Mouse (Mus musculus) spleen, adult 2 months (tissue): Measurements from ENCODE around the gene Shkbp1. TPM values are rescaled to one million over a fixed set of nuclear protein-coding genes. Genes with fewer than 3 reads are reported as not detected.

ENCODE experiments used
- DNase-seq, 2 experiments: peaks; one replicate each; pipeline versions ENCODE4 v3.0.0 to v3.0.0-alpha.2; 2012 to 2021; ENCODE audit warnings: low spot score in 2 of 2, low read depth in 1 of 2
- H3K27ac ChIP-seq: fragments of 200-500 bp; 2 replicates; pipeline ENCODE4 v1.5.1; 2012; ENCODE audit warnings: low read length, inconsistent platforms; ENCODE audit not compliant: insufficient read depth
- H3K27me3 ChIP-seq: fragments of 200-500 bp; 2 replicates; pipeline ENCODE4 v1.6.1; 2012; ENCODE audit warnings: mild to moderate bottlenecking, moderate library complexity, low read length, inconsistent platforms; ENCODE audit not compliant: control insufficient read depth, insufficient read depth
- H3K36me3 ChIP-seq: fragments of 200-500 bp; 2 replicates; pipeline ENCODE4 v1.6.1; 2012; ENCODE audit warnings: mild to moderate bottlenecking, low read length, inconsistent platforms; ENCODE audit not compliant: control insufficient read depth, insufficient read depth
- H3K4me1 ChIP-seq: fragments of 200-500 bp; 2 replicates; pipeline ENCODE4 v1.6.1; 2011; ENCODE audit warnings: inconsistent platforms; ENCODE audit not compliant: control insufficient read depth, insufficient read depth, insufficient read length
- H3K4me3 ChIP-seq: fragments of 200-500 bp; 2 replicates; pipeline ENCODE4 v1.5.1; 2011; ENCODE audit warnings: mild to moderate bottlenecking, inconsistent platforms; ENCODE audit not compliant: insufficient read depth, insufficient read length; ENCODE audit errors: extremely low read depth
- CTCF ChIP-seq: fragments of 200-500 bp; IDR thresholded peaks from 2 replicates; pipeline ENCODE4 v1.5.1; 2011; ENCODE audit warnings: mild to moderate bottlenecking, inconsistent platforms; ENCODE audit not compliant: insufficient read depth, insufficient read length, insufficient replicate concordance; ENCODE audit errors: extremely low read depth
- POLR2A ChIP-seq: fragments of 200-500 bp; IDR thresholded peaks from 2 replicates; pipeline ENCODE4 v1.6.1; 2011; ENCODE audit warnings: low read depth, low read length, inconsistent platforms
- WGBS: fragments of 180-500 bp; shearing (Covaris S2); methylation state at CpG from one replicate; pipeline ENCODE4 v1.1.7; 2018; 5-methylcytosine and 5-hydroxymethylcytosine counted together
- polyA plus RNA-seq: library from polyadenylated mRNA; depleted of rRNA; stranded (reverse); fragments of >200 nt; gene quantifications from 2 replicates; pipeline ENCODE4 v1.2.3, GENCODE M21; 2012

The Shkbp1 gene
- polyA plus RNA-seq, 1 experiment: 130 TPM

DNA sequence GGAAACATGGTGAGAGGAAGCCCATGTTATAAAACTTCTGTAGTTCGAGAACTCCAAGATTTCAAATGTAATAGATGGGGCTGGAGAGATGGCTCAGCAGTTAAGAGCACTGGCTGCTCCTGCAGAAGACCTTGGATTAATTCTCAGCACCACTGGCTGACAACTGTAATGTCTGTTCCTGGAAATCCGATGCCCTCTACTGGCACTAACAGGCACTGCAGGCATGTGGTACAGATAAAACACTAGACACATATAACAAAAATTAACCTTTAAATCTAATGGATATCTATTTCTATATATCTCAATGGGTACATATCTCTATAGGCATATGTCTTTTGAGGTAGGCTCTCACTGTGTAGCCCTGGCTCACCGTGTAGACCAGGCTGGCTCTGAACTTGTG lies 41.4 kb downstream of the Shkbp1 start:
- DNase-seq: no peak
- H3K36me3 ChIP-seq: no peaks in the 10 kb centered on the region
- H3K4me3 ChIP-seq: no peak overlapping the region
- TF ChIP-seq CTCF (no peak), POLR2A (no peak)
- H3K27ac ChIP-seq: no peak overlapping the region
- H3K4me1 ChIP-seq: no peaks in the 10 kb centered on the region
- H3K27me3 ChIP-seq: no peaks in the 10 kb centered on the region
- 89% methylated on average over 3 of the region's 3 CpGs for WGBS

DNA sequence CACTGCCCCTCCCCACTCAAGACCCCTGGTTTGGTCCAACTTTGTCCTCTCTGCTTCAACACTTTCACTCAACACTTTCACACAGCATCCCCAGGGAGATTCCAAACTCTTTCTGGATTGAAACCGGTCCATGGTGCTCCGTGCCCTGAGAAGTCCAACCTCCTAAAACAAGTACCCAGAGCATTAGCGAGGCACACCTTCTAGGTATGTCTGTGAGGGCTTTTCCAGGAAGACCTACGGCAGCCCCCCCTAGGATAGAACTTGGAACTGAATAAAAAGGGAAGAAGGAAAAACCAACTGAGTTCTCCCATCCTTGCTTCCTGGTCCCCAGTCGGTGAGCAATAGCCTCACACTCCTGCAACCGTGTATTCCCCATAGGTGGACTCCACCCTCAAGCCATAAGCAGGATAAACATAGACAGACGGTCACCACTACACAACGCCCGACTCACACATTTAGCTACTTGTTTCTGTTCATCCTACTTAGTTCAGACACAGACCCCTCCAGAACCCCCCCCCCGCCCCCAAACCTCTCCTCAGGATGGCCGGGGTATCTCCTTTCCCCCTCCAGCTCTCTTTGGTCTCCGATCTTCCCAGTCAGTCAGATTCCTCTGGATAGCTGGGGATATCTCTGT lies 44.1 kb downstream of the Shkbp1 start:
- no peak for TF ChIP-seq POLR2A
- TF ChIP-seq CTCF: no peak
- Histone ChIP-seq H3K27me3 (no peaks in the 10 kb centered on the region), H3K27ac (no peak overlapping the region), H3K4me3 (no peak overlapping the region), H3K36me3 (no peaks in the 10 kb centered on the region), H3K4me1 (peaks cover 2% of the 10 kb centered on the region; the same call in 1 of the 2 replicates)
- no peak for DNase-seq
- WGBS: 90% methylated on average over 12 of the region's 12 CpGs

DNA sequence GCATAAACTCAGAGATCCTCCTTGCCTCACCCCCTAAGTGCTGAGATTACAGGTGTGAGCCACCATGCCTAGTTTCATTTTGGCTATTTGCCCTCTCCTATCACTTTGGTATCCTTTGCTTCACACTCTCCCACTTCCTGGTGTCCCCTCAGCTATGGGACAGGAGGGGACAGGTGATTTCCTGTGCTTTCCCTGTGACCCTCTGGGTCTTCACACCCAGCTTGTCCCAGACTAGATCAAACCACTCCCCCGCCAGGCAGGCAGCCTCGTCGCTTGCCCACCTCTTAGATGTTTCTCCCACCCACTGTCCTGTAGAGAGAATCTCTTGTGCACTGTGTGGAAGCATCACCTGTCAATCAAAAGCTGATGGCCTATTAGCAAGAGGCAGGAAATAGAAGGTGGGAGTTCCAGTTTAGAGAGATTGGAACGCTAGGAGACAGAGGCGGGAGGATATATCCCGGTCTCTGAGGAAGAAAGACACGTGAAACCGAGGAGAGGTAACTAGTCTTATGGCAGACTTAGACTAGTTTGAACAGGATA lies 44.8 kb downstream of the Shkbp1 start:
- no peak overlapping the region for H3K4me3 ChIP-seq
- WGBS: 59% methylated on average over 8 of the region's 8 CpGs

DNA sequence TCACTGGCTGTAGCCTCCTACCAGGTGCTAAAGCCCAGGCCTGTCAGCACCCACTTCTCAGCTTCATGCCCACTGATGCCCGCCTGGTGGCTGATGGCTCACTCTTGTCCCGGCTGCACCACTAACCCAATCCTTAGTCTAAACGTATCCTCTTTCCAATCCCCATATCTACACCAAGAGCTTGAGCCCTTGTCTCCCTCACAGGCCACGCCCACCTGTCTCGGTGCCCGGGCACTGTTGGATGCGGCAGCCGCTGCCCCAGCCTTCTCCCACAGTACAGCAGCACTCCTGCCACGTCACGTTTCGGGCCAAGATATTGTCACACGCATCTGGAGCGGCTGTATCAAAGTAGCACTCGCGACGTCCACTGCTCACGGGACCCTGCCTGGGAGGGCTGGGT lies 45.5 kb downstream of the Shkbp1 start:
- TF ChIP-seq CTCF (no peak), POLR2A (no peak)
- Histone ChIP-seq H3K36me3 (no peaks in the 10 kb centered on the region), H3K27ac (no peak overlapping the region), H3K27me3 (no peaks in the 10 kb centered on the region), H3K4me3 (no peak overlapping the region), H3K4me1 (peaks cover 2% of the 10 kb centered on the region; the same call in 1 of the 2 replicates)
- no peak for DNase-seq
- 12% methylated on average over 17 of the region's 17 CpGs for WGBS

More for the DNA sequence above, 44.8 kb downstream of the Shkbp1 start:
- H3K4me1 ChIP-seq: peaks cover 2% of the 10 kb centered on the region; the same call in 1 of the 2 replicates
- TF ChIP-seq CTCF (no peak), POLR2A (no peak)
- H3K36me3 ChIP-seq: no peaks in the 10 kb centered on the region
- DNase-seq: no peak
- no peaks in the 10 kb centered on the region for H3K27me3 ChIP-seq
- no peak overlapping the region for H3K27ac ChIP-seq

GRCm38 (mm10) chr7:27309832-27310231 lies 46.0 kb downstream of the Shkbp1 start:
- Histone ChIP-seq H3K4me1 (peaks cover 2% of the 10 kb centered on the region; the same call in 1 of the 2 replicates), H3K27ac (no peak overlapping the region), H3K36me3 (no peaks in the 10 kb centered on the region), H3K27me3 (no peaks in the 10 kb centered on the region), H3K4me3 (no peak overlapping the region)
- WGBS: 85% methylated on average over 3 of the region's 3 CpGs
- no peak for TF ChIP-seq POLR2A
- no peak for TF ChIP-seq CTCF
- no peak for DNase-seq

DNA sequence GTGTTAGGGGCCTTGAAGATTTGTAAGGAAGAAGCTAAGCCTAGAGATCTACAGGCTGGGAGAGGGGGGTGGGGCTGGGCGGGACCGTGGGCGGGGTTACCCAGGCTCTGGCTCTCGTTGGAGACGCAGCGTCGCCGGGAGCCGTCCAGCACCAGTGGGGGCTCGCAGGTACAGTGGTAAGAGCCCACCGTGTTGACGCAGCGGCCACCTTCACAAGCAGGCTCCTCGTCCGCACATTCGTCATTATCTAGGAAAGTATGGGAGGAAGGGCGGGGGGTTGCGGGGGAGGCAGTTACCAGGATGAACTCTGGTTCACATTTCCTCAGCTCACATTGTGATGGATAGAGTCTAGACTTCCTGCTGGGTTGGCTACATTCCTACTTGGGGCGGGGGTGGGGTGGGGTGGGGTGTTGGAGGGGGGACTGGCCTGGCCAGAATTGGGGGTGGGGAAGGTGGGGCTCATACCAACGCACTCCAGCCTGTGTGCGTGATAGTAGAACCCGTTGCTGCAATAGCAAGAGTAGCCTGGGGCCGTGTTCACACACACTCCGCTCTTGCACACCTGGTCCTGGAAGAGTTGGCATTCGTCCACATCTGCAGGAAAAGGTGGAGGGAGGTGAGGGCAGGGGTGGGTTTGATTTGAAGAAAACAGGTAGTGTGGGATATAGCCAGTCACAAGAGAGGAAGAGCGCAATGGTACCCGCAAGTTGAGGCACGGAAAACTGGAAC lies 46.8 kb downstream of the Shkbp1 start:
- no peak for DNase-seq
- H3K4me3 ChIP-seq: no peak overlapping the region

GRCm38 (mm10) chr7:27307551-27307950 lies 48.3 kb downstream of the Shkbp1 start:
- Histone ChIP-seq H3K27ac (no peak overlapping the region), H3K27me3 (no peaks in the 10 kb centered on the region), H3K36me3 (no peaks in the 10 kb centered on the region), H3K4me3 (no peak overlapping the region), H3K4me1 (peaks cover 2% of the 10 kb centered on the region; the same call in 1 of the 2 replicates)
- no peak for TF ChIP-seq POLR2A
- no peak for TF ChIP-seq CTCF
- no peak for DNase-seq
- WGBS: 75% methylated on average over 9 of the region's 9 CpGs

More for the DNA sequence above, 46.8 kb downstream of the Shkbp1 start:
- Histone ChIP-seq H3K27ac (no peak overlapping the region), H3K36me3 (no peaks in the 10 kb centered on the region), H3K4me1 (peaks cover 2% of the 10 kb centered on the region; the same call in 1 of the 2 replicates), H3K27me3 (no peaks in the 10 kb centered on the region)
- WGBS: 20% methylated on average over 28 of the region's 28 CpGs
- TF ChIP-seq POLR2A: no peak
- no peak for TF ChIP-seq CTCF
